Mouse (Mus musculus) gastrocnemius, postnatal 14 days (tissue): ENCODE measurements around the gene Ccdc162. TPM values are rescaled to one million over a fixed set of nuclear protein-coding genes. Genes with fewer than 3 reads are reported as not detected.

Experiments used
- DNase-seq: peaks from one replicate; pipeline ENCODE4 v3.0.0; 2021; ENCODE audit warnings: mixed read lengths
- intact Hi-C: fragments of 180-260 bp; cut with DNase I; formaldehyde crosslinking; loops from one replicate; pipeline ENCODE4 v1.15.1; 2025; ENCODE audit warnings: low total_unique reads
- total RNA-seq, 2 experiments: library from RNA; stranded (reverse); gene quantifications; 2 replicates each; pipeline ENCODE4 v1.2.3; 2021

Ccdc162 gene
- total RNA-seq, 2 experiments from 2014 or later = 0.64 to 0.66 TPM

- intact Hi-C loops = loop anchor here (10.0 kb wide), 1 partner anchor 62 kb away; no protein-coding TSS in a partner anchor
- no peak for DNase-seq
Observed at GRCm38 (mm10) chr10:41586947-41587852, 129.2 kb downstream of the Ccdc162 start.

DNA sequence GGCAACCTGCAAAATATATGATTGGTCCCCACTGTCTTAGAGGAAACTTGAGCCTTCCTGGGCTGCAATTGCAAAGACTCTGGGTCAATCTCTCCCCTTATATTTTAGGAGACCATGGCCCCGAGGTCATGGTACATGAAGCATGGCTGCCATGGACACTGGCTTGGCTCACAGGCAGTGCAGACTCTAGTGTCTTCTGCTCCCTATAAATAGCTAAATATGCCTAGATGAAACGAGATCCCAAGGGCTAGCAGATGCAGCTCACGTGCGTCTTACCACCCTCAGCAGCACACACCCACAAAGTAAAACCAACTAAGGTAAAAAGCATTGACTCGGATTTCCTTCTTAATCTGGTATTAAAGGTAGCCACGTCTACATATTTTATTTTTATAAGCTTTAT, 133.1 kb downstream of the Ccdc162 start:
- no peak for DNase-seq
- intact Hi-C loops = loop anchor here (10.0 kb wide), 1 partner anchor 59 kb away; no protein-coding TSS in a partner anchor

DNA sequence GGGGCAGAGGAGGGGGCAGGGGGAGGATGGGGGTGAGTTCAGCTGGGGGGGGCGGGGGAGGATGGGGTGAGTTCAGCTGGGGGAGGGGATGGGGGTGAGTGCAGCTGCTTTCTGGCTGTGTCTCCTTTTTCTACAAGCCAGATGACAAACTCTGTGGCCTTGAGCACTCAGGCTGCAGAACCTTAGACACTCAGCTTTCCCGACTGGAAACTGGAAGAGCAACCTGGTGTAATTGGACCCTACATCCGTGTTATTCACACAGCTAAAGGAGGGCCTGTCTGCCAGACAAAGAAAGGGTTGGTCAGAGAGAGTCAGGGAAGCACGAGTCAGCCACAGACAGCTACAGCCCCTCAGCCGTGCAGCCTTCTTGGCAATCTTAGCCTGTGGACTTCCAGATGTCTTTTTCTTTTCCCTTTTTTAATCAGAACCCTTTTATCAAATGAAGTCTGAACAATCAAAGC, 133.5 kb downstream of the Ccdc162 start:
- intact Hi-C loops = loop anchor here (10.0 kb wide), 1 partner anchor 58 kb away; no protein-coding TSS in a partner anchor
- no peak for DNase-seq

GRCm38 (mm10) chr10:41580441-41580840, 136.0 kb downstream of the Ccdc162 start:
- DNase-seq = no peak
- intact Hi-C loops = loop anchor here (10.0 kb wide), 1 partner anchor 56 kb away; no protein-coding TSS in a partner anchor

GRCm38 (mm10) chr10:41578541-41578940, 137.9 kb downstream of the Ccdc162 start:
- intact Hi-C loops = no loop called here
- DNase-seq = no peak

DNA sequence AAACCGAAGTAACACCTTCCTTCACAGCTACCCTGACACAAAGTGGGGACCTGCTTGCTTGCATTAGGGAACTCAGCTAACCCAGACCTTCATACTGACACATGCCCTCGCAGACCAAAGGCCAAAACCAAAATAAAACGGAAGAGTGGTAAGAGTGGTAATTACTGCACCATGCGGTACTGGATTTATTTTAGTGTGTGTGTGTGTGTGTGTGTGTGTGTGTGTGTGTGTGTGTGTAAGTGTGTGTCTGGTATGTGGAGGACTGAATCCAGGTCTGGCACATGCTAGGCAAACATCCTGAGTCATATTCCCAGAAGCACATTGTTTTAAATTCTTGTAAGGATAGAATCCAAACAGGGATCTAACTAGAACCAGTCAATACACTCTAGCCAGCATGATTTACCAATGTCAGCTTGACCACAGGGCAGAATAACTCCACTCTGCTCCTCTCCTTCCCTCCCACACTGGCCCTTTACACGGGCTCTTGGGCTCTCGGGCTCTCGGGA, 140.1 kb downstream of the Ccdc162 start:
- no peak for DNase-seq
- intact Hi-C loops = no loop called here

DNA sequence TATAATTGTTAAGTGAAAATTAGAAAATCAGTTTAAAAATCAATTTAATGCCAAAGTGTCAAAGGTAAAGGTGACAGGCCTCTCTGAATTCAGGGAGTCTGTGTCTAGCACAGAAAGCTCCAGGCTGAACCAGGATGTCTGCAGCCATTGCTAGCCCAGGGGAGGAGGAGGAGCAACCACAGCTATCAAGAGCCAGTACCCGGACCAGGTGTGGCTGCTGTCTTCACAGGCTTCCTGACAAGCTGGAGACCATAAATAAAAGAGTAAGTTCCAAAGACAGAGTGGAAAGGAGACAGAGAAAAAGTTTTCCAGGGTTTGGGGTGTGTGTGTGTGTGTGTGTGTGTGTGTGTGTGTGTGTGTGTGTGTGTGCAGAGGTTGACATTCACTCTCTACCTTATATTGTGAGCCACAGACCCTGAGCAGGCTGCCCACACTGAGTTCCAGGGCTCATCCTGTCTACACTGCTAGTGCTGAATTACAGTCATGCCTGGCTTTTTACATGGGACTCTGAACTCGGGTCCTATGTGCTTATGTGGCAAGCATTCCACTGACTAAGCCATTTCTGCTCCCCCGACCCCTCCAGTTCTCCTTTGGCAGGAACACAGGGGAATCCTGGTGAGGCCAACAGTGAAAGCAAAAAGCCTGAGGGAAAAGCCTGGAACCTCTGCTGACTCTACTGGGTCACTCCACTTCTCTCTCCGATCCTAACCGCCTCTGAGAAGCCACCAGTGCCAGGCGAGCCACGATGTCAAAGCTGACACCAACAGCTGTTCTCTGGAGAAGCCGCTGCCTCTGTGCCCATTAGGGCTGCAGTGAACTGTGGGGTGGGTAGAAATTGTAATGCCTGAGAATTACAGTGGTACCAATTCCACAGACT, 140.7 kb downstream of the Ccdc162 start:
- intact Hi-C loops = no loop called here
- peak; percentile 38 for DNase-seq

GRCm38 (mm10) chr10:41573190-41573589, 143.2 kb downstream of the Ccdc162 start:
- no peak for DNase-seq
- intact Hi-C loops = no loop called here

- intact Hi-C loops = no loop called here
Observed at GRCm38 (mm10) chr10:41572274-41572673, 144.2 kb downstream of the Ccdc162 start.

GRCm38 (mm10) chr10:41571065-41571464, 145.4 kb downstream of the Ccdc162 start:
- intact Hi-C loops = no loop called here

More at GRCm38 (mm10) chr10:41572274-41572673, 144.2 kb downstream of the Ccdc162 start:
- no peak for DNase-seq

DNA sequence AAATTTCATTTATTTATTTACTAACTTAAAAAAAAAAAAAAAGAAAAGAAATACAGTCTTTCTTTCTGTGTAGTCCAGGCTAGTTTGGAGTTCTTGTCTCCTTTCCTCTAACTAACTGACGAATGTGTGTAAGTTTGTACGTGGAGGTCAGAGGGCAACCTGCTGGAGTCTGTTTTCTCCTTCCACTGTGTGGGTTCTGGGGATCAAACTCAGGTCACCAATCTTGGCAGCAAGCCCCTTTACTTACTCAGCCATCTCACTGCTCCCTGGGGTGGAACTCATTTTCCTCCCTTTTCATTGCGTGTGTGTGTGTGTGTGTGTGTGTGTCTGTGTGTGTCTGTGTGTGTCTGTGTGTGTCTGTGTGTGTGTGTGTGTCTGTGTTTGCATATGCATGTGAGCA, 148.1 kb downstream of the Ccdc162 start:
- intact Hi-C loops = no loop called here
- DNase-seq = no peak

More at GRCm38 (mm10) chr10:41571065-41571464, 145.4 kb downstream of the Ccdc162 start:
- no peak for DNase-seq

GRCm38 (mm10) chr10:41565141-41565540, 151.3 kb downstream of the Ccdc162 start:
- peak; percentile 73 for DNase-seq
- intact Hi-C loops = no loop called here

GRCm38 (mm10) chr10:41561701-41562395, 154.6 kb downstream of the Ccdc162 start:
- no peak for DNase-seq
- intact Hi-C loops = no loop called here

DNA sequence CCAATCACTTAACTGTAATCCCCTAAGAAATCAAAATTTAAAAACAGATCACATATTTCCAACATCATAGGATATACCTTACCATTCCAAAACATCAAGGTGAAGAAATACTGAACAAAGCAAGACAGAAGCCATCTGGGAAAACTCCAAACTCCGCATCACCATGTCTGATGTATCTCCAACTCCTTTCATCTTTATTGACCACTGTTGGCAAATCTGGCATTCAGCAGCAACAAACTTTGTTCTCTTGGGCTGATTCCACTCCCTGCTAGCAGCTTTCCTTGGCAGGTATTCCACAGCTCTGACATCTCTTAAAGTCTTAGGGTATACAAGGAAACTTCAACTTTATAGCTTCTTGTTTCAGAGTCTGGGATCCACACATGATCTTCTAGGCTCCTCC, 158.0 kb downstream of the Ccdc162 start:
- intact Hi-C loops = no loop called here
- DNase-seq = no peak

DNA sequence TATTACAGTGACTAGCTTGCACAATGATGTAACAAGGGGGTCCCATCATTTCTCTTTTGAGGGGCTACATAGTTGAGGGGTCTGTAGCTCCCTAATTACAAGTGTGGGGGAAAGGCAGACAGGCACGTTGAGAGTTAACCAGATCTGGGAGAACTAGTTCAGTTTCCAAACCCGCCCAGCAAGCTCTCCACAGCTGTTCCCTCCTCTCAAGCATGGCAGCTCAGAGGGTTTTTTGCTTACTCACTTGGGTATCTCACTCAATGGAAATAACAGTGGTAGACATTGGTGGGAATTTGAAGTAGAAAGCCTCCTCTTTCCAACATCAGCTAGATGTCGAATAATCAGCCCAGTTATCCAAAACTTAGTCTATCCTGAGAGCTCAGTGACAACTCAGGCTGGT, 161.4 kb downstream of the Ccdc162 start:
- intact Hi-C loops = no loop called here
- DNase-seq = no peak

DNA sequence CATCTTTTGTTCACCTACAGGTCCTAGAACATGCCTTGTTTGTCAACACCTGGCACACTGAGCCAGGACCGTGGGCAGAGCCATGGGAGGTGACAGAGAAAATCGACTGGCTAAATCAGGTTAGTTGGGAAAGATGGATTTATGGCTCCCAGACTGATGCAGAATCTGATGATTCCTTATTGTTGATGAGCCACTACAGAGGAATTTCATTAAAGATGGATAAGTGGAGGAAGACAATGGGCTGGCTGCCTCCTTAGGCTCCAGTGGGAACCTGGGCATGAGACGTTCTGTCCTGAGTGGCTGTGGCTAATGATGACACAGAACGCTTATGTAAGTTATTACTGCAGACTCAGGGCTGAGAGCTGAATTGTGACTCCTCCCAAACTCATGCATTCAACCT, 162.7 kb downstream of the Ccdc162 start:
- no peak for DNase-seq
- intact Hi-C loops = no loop called here

GRCm38 (mm10) chr10:41552847-41553589, 163.4 kb downstream of the Ccdc162 start:
- intact Hi-C loops = no loop called here

GRCm38 (mm10) chr10:41552319-41552718, 164.1 kb downstream of the Ccdc162 start:
- intact Hi-C loops = no loop called here
- no peak for DNase-seq

More at GRCm38 (mm10) chr10:41552847-41553589, 163.4 kb downstream of the Ccdc162 start:
- peak; percentile 61 for DNase-seq
